Mouse (Mus musculus): ENCODE measurements around the gene Cgrrf1.

- TF ChIP-seq CTCF (IDR thresholded peaks at IDR 0.05; ENCODE audit: control insufficient read depth, insufficient read depth, insufficient read length): no peak
- no peak for TF ChIP-seq MYOD1 (IDR thresholded peaks at IDR 0.05; ENCODE audit: control insufficient read depth, insufficient read length, low read depth)
- no peak for TF ChIP-seq MAX (IDR thresholded peaks at IDR 0.05)
- no peak for TF ChIP-seq CEBPB (IDR thresholded peaks at IDR 0.05; ENCODE audit: low read depth)
- TF ChIP-seq USF1 (IDR thresholded peaks at IDR 0.05; ENCODE audit: low read depth): no peak
- TF ChIP-seq MYOG (IDR thresholded peaks at IDR 0.05; ENCODE audit: control insufficient read depth, extremely low read depth, insufficient read length): no peak
- TF ChIP-seq FOSL1 (IDR thresholded peaks at IDR 0.05; ENCODE audit: insufficient read depth, low read length, poor library complexity, severe bottlenecking): no peak
Observed at GRCm38 (mm10) chr14:46862922-46863321, 31.0 kb downstream of the Cgrrf1 start.

Measured in C2C12 (cell line).